Mouse (Mus musculus): ENCODE measurements around the gene Sel1l3. TPM values are rescaled to one million over a fixed set of nuclear protein-coding genes. Genes with fewer than 3 reads are reported as not detected.

The Sel1l3 gene
- polyA plus RNA-seq, 1 experiment from 2014 or later = 1.6 TPM

DNA sequence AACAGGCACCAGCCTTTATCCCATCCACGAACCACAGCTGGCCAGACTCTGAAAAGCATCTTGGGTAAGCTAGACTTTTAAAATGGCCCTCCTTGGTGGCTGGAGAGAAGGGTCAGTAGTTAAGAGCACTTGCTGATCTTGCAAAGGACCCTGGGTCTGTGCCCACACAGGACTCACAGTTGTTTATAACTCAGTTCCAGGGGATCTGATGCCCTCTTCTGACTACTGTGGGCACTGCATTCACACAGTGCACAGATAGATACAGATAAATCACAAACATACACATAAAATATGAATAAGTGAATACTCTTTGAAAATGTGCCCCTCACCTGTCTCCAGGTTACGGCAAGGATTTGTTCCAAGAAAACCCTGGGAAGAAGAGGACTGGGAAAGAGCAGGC lies 79.7 kb downstream of the Sel1l3 start:
- Histone ChIP-seq H3K4me2 (no peak overlapping the region), H3K9me3 (no peaks in the 10 kb centered on the region), H3K36me3 (no peaks in the 10 kb centered on the region), H3K4me1 (no peaks in the 10 kb centered on the region), H3K4me3 (no peak overlapping the region), H3K27me3 (no peaks in the 10 kb centered on the region), H3K27ac (no peak overlapping the region), H3K9ac (no peak overlapping the region)
- no peak for ATAC-seq (ENCODE audit: insufficient number of reproducible peaks, low FRiP score, low TSS enrichment, low read depth)
- WGBS = 83% methylated on average over 2 of the region's 2 CpGs

DNA sequence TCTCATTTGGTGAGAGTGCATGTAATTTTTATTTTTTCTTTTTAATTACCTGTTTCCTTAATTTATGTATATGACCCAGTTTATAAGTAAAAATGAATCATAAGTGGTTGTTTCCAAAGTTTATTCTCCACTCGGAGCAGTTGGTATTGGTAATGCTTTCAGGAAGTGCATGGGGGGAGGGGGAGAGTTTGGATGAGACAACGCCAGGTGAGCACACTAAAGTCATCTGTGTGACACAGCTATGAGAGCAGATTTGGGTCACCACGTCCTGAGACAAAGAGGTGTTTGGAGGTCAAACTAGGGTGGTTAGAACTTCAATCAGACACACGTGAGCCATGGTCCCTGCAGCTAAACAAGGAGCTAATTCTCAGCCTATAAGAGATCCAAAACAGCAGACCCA lies 89.0 kb downstream of the Sel1l3 start:
- Histone ChIP-seq H3K27me3 (no peaks in the 10 kb centered on the region), H3K36me3 (no peaks in the 10 kb centered on the region), H3K4me3 (no peak overlapping the region), H3K4me1 (no peaks in the 10 kb centered on the region), H3K27ac (no peak overlapping the region), H3K9me3 (no peaks in the 10 kb centered on the region), H3K9ac (no peak overlapping the region), H3K4me2 (no peak overlapping the region)
- no peak for ATAC-seq (ENCODE audit: insufficient number of reproducible peaks, low FRiP score, low TSS enrichment, low read depth)
- WGBS = 47% methylated on average over 4 of the region's 4 CpGs

DNA sequence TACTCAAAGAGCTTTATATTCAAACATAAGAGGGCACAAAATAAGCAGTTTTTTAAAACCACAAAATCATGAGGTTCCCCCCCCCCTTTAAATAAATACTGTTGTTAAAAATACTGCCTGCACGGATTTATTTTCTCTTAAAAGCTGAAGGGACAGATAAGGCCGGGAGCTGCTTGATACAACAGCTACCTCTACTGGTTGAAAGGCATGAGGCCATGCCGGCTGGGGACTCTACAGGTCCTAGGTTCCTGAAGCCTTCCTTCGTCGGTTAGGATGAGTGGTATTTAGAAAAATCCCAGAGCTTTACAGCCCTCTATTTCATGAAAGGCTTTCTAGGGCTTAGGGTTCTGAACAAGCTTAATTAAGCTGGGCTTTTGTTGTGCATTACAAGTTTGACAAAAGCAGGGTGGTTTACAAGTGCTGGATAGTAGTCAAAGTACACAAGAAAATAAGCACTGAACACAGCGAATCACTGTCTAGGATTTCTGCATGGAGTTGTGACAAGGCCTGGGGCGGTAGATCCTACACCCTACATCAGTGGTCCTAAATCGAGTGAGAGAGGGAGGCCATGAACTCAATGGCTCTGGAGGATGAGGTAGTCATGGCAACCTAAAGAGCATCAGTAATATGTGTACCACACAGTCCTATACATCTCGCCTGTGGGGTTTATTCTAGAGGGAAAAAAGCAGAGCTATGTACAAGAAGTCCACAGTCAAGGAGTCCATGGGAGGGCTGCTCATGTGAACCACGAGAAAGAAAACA lies 90.0 kb downstream of the Sel1l3 start:
- no peak for ATAC-seq (ENCODE audit: insufficient number of reproducible peaks, low FRiP score, low TSS enrichment, low read depth)

DNA sequence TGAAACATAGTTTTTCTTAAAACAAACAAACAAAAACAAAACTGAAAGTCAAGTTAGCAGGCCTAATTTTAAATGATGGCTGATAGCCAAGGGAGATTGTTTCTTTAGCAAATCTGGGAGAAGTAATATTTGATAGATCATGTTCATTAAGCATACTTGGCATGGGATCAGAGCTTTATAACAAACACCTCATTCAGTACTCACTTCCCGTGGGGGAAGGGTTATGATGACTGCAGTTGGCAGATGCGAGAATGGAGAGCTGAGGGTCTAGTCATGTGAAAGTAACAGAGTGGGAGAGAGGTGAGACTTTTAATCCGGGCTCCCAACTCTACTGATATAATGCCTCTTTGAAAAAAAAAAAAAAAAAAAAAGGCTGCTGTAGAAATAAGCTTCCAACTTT lies 94.0 kb downstream of the Sel1l3 start:
- no peak for ATAC-seq (ENCODE audit: insufficient number of reproducible peaks, low FRiP score, low TSS enrichment, low read depth)
- no peak overlapping the region for H3K4me2 ChIP-seq
- 36% methylated on average over 3 of the region's 3 CpGs for WGBS
- H3K27me3 ChIP-seq = no peaks in the 10 kb centered on the region
- H3K9ac ChIP-seq = no peak overlapping the region
- H3K9me3 ChIP-seq = no peaks in the 10 kb centered on the region
- H3K27ac ChIP-seq = no peak overlapping the region
- H3K36me3 ChIP-seq = no peaks in the 10 kb centered on the region
- no peaks in the 10 kb centered on the region for H3K4me1 ChIP-seq
- H3K4me3 ChIP-seq = no peak overlapping the region

More for the DNA sequence above, 90.0 kb downstream of the Sel1l3 start:
- Histone ChIP-seq H3K27ac (no peak overlapping the region), H3K9me3 (no peaks in the 10 kb centered on the region), H3K4me1 (no peaks in the 10 kb centered on the region), H3K9ac (no peak overlapping the region), H3K27me3 (no peaks in the 10 kb centered on the region), H3K4me3 (no peak overlapping the region), H3K4me2 (no peak overlapping the region), H3K36me3 (no peaks in the 10 kb centered on the region)
- 43% methylated on average over 10 of the region's 10 CpGs for WGBS

DNA sequence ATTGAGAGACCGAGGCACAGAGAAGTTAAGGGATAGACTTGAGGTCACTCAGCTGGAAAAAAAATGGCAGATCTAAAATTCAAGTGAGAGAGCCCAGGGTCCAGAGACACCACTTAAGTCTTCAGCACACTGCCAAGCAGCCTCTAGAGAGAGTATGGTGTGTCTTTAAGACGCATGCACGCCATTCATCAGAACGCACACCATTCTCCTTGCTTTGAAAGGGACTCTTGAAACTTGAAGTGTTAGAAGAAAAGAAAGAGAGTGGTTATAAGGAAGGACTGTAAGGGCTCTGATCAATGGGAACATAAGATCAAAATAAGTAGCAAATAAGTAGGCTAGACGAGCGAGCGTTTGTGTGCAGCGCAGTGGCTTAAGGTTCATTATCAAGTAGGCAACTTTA lies 95.5 kb downstream of the Sel1l3 start:
- Histone ChIP-seq H3K36me3 (no peaks in the 10 kb centered on the region), H3K4me2 (no peak overlapping the region), H3K27me3 (no peaks in the 10 kb centered on the region), H3K9me3 (no peaks in the 10 kb centered on the region), H3K27ac (no peak overlapping the region), H3K4me3 (no peak overlapping the region), H3K9ac (no peak overlapping the region), H3K4me1 (no peaks in the 10 kb centered on the region)
- 92% methylated on average over 8 of the region's 8 CpGs for WGBS
- ATAC-seq (ENCODE audit: insufficient number of reproducible peaks, low FRiP score, low TSS enrichment, low read depth) = no peak

DNA sequence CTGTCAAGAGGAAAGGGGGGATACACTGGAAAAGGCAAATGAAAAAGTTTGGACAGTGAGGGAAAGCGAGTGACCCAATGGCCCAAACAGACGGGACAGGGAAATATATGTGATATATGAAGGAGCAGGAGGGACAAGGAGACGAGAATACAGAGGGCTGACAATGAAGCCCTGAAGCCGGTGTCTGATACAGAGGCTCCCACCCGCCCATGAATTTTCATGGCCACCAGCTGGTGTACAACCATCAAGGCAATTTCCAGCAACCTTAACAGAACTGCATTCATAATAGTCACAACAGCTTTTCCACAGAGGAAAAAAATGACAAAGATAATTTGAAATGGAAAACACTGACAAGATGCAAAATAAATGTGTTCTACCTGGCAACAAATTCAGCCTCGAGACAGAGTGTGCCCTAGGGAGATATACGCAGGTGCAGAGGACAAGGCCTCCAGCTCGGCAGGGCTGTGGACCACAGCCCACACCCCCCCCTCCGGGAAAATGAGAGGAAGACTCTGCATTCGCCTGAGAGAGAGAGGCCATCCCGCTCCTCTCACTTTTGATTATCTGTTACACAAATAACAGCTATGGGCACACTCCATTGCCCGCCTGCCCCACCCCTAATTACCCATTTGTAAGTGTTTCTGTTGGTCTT lies 99.0 kb downstream of the Sel1l3 start:
- Histone ChIP-seq H3K27me3 (no peaks in the 10 kb centered on the region), H3K27ac (no peak overlapping the region), H3K9ac (no peak overlapping the region), H3K36me3 (no peaks in the 10 kb centered on the region), H3K9me3 (no peaks in the 10 kb centered on the region), H3K4me2 (no peak overlapping the region), H3K4me3 (no peak overlapping the region), H3K4me1 (0 out of 2 replicates have a peak, but pooled peaks cover 3% of the 10 kb centered on the region)
- no peak for ATAC-seq (ENCODE audit: insufficient number of reproducible peaks, low FRiP score, low TSS enrichment, low read depth)
- WGBS = 70% methylated on average over 12 of the region's 12 CpGs

DNA sequence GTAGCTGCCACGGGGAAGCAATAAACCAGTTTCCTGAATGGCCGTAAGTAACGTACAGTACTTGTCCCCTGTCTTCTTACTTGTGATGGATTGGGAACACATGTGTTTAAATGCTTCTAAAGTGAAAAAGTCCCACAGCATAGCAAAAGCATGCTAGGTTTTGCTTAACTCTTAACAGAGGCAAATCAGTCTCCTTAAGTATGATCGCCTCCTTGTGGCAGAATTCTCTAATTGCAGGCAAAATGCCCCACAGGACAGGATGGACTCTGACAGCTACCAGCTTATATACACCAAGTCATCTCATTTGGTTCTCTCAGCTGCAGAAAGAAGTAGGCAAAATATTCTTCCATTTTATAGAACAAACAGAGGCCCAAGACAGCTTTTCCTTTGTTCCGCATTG lies 100.8 kb downstream of the Sel1l3 start:
- WGBS = 69% methylated on average over 5 of the region's 5 CpGs
- Histone ChIP-seq H3K9me3 (no peaks in the 10 kb centered on the region), H3K27ac (no peak overlapping the region), H3K27me3 (no peaks in the 10 kb centered on the region), H3K9ac (no peak overlapping the region), H3K4me3 (no peak overlapping the region), H3K4me2 (no peak overlapping the region), H3K36me3 (no peaks in the 10 kb centered on the region), H3K4me1 (0 out of 2 replicates have a peak, but pooled peaks cover 3% of the 10 kb centered on the region)
- no peak for ATAC-seq (ENCODE audit: insufficient number of reproducible peaks, low FRiP score, low TSS enrichment, low read depth)

DNA sequence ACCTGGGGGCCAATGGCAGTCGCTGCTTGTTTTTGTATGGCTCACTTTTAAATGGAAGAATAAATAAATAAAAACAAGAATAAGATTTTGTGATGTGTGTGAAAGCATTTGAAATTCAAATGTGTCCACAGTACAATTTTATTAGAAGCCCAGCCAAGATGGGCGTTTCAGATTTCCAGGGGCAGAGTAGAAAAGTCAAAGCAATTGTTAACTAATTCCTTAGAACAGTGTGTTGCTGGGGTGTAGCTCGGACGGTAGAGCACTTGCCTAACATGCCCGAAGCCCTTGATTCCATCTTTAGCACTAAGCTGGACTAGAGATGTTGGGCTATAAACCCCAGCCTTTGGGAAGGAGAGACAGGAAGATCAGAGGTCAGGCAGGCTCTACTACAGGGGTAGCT lies 102.7 kb downstream of the Sel1l3 start:
- H3K4me2 ChIP-seq = no peak overlapping the region
- H3K27ac ChIP-seq = no peak overlapping the region
- no peak for ATAC-seq (ENCODE audit: insufficient number of reproducible peaks, low FRiP score, low TSS enrichment, low read depth)
- 0 out of 2 replicates have a peak, but pooled peaks cover 3% of the 10 kb centered on the region for H3K4me1 ChIP-seq
- no peaks in the 10 kb centered on the region for H3K9me3 ChIP-seq
- no peak overlapping the region for H3K9ac ChIP-seq
- no peaks in the 10 kb centered on the region for H3K36me3 ChIP-seq
- WGBS = 60% methylated on average over 5 of the region's 5 CpGs
- H3K4me3 ChIP-seq = no peak overlapping the region
- H3K27me3 ChIP-seq = no peaks in the 10 kb centered on the region

DNA sequence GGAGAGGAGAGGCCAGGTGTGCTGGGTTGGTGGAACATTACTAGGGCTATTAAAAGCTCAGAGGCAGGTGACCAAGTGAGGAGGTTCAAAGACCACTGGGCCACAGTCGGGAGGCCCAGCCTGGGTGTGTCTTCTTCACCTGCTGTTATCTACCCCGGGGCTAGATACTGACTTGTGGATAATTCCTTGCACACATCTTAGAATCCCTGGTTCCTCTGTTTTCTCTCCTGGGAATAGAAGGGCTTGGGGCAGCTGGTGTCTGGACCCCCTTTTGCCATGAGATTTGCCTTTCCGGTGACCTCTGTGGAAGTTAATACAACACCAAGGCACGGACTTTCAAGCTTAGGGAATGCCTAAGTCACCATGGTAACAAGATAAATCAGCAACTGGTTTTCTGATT lies 103.5 kb downstream of the Sel1l3 start:
- Histone ChIP-seq H3K9me3 (no peaks in the 10 kb centered on the region), H3K4me3 (no peak overlapping the region), H3K27me3 (no peaks in the 10 kb centered on the region), H3K36me3 (no peaks in the 10 kb centered on the region), H3K4me2 (no peak overlapping the region), H3K9ac (no peak overlapping the region), H3K4me1 (0 out of 2 replicates have a peak, but pooled peaks cover 3% of the 10 kb centered on the region), H3K27ac (no peak overlapping the region)
- no peak for ATAC-seq (ENCODE audit: insufficient number of reproducible peaks, low FRiP score, low TSS enrichment, low read depth)
- WGBS = 62% methylated on average over 4 of the region's 4 CpGs

DNA sequence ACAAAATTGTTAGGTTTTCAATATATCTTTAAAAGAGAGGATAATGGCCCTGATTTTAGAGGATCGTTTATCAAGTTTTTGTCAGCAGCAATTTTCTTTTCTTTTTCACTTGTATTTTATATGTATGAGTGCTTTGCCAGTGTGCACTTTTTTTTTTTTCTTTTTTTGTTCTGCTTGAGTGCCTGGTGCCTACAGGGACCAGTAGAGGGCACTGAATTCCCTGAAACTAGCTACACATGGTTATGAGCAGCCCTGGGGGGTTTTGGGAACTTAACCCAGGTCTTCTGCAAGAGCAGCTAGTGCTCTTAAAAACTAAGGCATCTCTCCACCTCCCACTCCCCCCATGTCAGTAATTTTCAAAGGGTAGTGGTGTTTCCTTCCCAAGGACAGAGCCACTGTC lies 105.1 kb downstream of the Sel1l3 start:
- Histone ChIP-seq H3K4me1 (0 out of 2 replicates have a peak, but pooled peaks cover 3% of the 10 kb centered on the region), H3K9me3 (no peaks in the 10 kb centered on the region), H3K4me3 (no peak overlapping the region), H3K9ac (no peak overlapping the region), H3K27me3 (no peaks in the 10 kb centered on the region), H3K27ac (no peak overlapping the region), H3K36me3 (no peaks in the 10 kb centered on the region), H3K4me2 (no peak overlapping the region)
- ATAC-seq (ENCODE audit: insufficient number of reproducible peaks, low FRiP score, low TSS enrichment, low read depth) = no peak
- WGBS = 89% methylated on average over 1 of the region's 1 CpGs

DNA sequence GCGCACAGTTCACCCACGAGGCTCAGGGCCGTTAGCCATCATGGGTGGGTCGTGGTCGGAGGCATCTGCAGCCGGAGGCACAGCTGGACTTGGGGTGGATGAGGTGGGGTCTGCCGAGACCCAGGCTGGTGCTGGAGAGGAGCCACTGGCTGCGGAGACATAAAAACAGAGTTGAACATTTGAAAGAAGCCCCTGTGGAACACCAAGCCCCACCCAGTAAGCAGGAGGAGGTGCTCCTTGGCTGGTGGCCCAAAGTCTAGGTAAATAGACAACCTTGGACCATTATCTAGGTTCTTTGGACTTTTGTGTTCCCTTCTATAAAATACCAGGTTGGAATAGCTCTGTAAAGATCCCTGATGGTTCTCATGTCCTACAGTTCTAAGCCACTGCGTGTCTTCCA lies 105.7 kb downstream of the Sel1l3 start:
- no peak overlapping the region for H3K4me2 ChIP-seq
- H3K9ac ChIP-seq = no peak overlapping the region
- H3K9me3 ChIP-seq = no peaks in the 10 kb centered on the region
- ATAC-seq (ENCODE audit: insufficient number of reproducible peaks, low FRiP score, low TSS enrichment, low read depth) = no peak
- H3K27me3 ChIP-seq = no peaks in the 10 kb centered on the region
- H3K36me3 ChIP-seq = no peaks in the 10 kb centered on the region
- no peak overlapping the region for H3K27ac ChIP-seq
- H3K4me1 ChIP-seq = 0 out of 2 replicates have a peak, but pooled peaks cover 3% of the 10 kb centered on the region
- WGBS = 68% methylated on average over 9 of the region's 9 CpGs
- H3K4me3 ChIP-seq = no peak overlapping the region

DNA sequence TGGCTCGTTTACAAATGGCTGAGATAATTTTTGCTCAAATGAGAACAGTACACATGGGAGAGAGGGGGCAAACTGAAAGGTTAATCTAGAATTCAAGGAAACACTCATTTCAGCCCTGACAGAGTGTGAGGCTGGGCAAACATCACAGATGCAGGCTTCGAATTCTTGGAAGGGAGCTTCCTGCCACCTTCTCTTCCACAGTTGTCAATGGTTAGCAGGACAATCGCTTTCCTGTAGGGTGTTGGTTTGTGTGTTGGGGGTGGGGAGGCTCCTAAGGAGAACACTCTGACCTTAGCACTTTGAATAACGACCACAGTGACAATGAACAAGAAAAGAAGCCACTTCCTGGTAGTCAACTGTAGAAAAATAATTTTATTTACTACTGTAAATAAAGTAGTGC lies 107.0 kb downstream of the Sel1l3 start:
- no peak overlapping the region for H3K27ac ChIP-seq
- no peaks in the 10 kb centered on the region for H3K36me3 ChIP-seq
- H3K27me3 ChIP-seq = no peaks in the 10 kb centered on the region
- H3K4me3 ChIP-seq = no peak overlapping the region
- WGBS = 50% methylated on average over 4 of the region's 4 CpGs
- no peak overlapping the region for H3K4me2 ChIP-seq
- ATAC-seq (ENCODE audit: insufficient number of reproducible peaks, low FRiP score, low TSS enrichment, low read depth) = no peak
- no peak overlapping the region for H3K9ac ChIP-seq
- H3K9me3 ChIP-seq = no peaks in the 10 kb centered on the region
- no peaks in the 10 kb centered on the region for H3K4me1 ChIP-seq

Data from limb, embryonic 15.5 days (tissue).